Mouse (Mus musculus): ENCODE measurements around the gene Apba1.

The Apba1 gene

DNA sequence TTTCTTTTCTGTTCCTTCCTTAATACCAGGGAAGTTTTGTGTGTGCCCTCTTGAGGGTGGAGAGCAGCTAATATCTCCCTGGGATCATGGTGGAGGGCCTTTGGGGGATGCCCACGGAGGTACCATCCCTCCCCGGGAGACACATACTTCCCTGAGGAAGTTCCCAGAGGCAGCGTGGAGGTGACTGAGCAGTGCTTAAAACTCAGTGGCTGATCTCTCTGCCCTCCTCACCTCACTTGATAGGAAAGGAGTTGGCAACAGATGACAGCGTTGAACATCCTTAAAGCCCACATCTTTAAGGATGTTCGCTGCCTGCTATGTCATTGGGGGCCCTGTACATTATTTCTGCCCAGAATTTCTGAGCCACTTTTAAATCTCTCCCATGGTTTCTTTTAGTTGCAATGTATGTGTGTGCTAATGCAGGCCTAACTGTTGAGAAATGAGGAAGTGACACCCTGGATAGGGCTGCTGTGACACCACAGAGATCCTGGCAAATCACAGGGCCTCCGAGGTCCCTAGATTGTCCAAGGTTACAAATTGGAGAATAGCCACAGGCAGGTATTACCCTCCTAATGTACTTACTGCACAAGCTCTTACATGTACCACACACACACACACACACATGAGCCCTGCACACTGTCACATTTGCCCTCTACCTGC lies 187.5 kb downstream of the Apba1 start:
- DNase-seq: no peak

DNA sequence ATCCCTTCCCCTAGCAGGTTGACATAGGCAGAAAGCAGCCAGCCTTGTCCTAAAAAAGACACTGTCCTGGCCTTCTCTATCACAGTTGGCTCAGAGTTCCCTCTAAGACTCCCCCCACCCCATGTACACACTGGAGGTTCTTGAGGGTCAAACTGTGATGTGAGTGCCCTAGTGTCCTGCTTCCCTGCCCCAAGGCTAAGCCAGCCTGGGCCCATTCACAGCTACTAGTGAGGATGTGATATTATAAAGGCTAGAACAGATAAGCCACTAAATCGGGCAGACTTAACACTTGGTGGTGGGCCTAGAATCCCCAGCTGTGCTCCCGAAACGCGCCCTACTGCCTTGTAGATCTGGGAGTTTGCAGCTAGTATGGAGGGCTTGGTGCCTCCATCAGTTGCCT lies 188.1 kb downstream of the Apba1 start:
- no peak for DNase-seq

DNA sequence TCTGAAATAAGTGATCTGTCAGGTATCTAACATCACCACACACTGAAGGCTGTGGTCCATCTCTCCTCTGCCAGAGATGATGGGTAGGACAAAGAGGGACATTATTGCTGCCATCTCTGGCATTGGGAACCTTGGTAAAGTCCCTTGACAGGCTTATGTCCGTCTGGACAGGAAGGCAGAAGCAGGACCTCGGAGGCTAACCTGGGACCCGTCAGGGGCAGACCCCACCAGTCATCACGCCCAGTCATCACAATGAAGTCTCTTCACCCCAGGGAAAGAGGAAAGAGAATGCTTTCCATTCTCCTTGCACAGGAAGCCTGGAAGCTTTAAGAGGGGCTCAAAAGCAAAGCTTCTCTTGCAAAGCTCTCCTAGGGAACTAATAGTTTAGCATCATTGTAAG lies 189.2 kb downstream of the Apba1 start:
- DNase-seq: no peak

DNA sequence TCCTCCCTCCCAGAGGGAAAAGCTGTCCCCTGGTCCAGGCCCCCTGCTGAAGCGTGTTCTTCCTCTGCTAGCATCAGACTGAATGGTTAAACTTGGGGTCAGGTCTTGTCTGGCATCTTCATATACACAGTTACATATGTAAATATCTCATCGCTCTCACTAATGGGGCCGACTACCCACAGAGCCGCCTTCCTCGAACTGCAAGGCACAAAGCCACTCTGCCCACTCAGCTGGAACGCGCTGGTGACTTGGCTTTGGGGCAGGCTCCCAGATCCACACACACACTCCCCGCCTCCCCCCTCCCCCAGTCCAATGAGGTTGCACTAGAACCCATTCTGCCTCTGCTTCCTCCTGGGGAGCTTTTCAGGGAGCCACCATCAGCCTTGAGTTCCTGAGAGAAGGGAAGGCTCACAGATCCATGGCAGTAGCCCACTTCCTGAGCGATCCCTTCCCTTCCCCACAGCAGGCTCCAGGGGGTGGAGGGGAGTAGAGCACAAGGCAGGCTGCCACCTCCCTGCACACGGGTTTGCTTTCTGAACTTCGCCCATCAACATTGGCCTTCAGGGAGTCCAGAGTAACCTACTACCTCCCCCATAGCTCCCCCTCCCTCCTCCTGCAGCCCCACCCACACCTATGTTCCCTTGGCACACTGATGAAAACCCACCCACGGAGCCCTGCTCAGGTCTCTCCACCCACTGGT lies 189.8 kb downstream of the Apba1 start:
- peak in 1 of 2 experiments; percentile 36 for DNase-seq

DNA sequence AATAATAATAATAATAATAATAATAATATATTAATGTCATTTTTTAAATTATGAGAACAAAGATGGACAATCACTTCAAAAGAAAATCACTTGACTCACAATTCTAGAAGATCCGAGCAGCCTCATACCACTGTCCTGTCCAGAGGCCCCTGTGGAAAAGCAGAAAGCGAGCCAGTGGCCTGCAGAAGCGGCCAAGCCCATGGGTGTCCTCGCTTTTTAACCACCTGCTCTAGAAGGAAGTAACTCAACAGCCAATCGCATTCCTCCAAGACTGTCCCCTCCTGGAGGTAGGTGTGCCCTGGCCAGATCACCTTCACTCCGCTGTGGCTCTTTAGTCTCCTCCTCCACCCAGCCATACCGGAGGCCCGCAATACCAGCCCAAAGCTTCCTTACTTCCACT lies 196.8 kb downstream of the Apba1 start:
- no peak for DNase-seq

DNA sequence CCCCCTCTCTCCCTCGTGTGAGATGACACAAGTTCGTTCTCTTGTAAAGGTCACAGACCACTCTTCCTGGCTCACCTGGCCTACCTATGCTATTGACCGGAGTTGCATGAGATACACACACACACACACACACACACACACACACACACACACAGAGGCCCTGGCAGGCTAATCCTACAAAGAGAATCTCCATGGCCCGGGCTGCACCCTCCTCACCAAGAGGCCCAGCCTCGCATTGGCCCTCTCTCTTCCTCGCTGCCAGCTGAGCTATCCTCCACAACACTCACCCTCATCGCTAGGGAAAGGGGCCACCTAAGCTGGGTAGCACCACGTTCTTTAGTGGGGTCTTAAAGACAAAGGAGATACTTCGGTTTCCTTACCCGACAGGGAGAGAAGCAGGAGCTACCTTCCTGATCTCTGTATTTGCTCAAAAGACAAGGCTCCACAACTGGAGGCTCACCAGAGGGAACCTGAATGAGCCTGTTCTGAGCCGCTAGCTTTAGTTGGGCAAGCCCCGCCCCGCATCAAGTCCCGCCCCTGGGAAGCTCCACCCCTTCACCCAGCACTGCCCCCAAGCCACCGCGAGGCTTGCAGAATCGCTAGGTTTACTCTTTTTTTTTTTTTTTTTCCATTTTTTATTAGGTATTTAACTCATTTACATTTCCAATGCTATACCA lies 197.8 kb downstream of the Apba1 start:
- DNase-seq: peak; percentile 54 to 61

DNA sequence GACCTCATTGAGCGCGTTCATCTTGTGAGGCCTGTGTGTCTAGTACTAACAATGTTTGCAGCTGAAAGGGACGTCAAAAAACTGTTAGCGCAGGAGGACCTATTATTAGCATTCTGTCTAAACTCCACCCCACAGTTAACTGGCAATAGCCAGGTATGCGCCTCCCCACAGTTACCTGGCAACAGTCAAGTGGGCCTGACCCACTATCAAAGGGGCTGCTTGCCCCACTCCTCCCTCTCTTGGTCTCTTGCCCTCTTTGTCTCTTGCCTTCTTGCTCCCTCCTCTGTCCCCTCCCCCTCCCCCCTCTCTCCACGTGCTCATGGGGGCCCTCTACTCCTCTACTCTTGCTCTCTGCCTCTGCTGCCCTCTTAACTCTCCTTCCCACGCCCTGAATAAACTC lies 198.9 kb downstream of the Apba1 start:
- DNase-seq: no peak

DNA sequence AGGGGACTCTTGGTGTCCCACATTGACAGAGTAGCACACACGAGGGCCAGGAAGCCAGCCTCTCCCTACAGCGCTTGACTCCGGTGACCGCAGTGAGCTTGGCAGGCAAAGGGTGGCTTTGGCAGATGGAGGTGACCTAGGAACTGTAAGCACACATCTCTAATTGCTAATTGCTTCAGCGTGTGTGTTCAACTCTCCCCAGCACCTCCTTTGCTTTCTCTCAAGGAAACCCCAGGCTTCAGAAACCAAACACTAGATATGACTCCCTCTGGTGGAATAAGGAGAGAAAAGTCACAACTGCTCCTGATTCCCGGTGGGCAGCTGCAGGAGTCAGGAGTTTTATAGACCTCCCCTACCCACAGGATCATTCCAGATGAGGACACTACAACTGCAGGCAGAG lies 200.2 kb downstream of the Apba1 start:
- DNase-seq: peak in 1 of 2 experiments; percentile 22

DNA sequence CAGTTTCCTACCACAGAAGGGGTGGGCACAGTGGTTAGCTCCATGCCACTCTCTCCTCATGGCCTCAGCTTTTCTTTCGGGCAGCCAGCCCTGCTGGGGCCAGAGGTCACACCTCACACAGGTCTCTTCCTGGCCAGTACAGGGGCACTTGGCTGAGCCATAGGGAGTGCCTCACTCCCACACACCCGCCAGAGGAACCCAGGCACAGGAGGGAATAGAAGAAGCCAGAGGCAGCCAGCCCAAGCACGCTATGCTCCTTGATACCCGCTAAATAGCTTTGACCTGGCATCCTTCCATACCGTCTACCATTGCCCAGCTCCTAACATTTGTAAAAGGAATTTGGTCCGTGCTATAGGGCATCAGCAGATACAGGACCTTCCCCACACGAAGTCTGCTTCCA lies 201.2 kb downstream of the Apba1 start:
- DNase-seq: peak; percentile 40 to 54

DNA sequence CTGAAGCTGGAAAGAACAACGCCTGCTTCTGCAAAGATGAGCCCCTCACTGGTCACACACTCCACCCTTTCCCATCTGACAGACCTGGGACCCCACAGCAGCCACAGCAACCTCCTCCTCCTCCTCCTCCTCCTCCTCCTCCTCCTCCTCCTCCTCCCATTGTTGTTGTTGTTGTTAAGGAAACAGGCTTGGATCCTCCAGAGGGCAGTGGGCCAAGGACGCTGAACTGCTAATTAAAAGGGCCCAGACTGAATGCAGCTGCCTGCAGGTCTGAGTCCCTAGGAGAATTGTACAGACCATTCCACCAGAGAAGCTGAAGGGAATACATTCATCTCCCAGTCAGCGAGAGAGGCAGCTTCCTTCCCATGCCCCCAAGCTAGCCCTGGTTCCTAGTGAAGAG lies 201.6 kb downstream of the Apba1 start:
- DNase-seq: peak; percentile 84 to 88

DNA sequence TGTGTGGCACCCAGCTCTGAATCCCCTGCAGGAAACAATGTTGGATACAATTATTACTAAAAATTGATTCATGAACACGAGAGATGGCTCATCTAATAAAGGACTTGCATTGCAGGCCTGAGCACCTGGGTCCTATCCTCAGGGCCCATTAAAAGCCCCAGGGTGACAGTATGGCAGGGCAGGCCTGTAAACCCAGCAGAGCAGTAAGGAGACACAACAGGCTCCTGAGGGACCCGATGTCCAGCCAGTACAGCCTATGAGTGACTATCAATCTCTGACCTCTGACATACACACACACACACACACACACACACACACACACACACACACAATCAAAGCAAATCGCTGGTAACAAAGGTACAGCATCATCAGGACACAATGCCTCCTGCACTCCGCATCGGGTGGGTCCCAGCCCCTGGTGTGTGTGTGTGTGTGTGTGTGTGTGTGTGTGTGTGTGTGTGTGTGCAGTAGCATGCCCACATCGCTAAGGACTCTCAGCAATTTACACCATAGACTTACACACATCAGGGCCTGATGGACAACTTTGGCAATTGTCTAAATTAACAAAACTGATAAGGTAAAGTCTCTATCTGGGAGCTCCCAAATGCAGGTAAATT lies 202.3 kb downstream of the Apba1 start:
- DNase-seq: no peak

DNA sequence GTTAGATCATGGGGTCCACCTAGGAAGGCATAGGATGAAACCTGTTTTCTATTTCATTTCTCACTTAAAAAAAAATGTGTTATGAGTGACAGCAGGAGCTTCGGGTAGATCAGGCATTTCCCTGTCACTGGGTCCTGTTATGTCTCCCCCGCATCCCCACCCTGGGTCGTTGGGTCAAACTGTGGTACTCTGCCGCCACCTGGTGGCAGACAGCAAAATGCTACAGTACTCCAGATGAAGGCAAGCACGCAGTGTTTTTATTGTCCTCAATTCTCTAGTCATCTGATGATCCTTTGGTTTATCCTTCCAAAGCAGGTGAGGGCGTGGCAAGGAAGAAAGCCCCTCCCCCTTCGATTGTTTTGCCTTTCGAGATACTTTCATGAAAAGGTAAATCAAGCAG lies 202.8 kb downstream of the Apba1 start:
- peak; percentile 81 to 86 for DNase-seq

DNA sequence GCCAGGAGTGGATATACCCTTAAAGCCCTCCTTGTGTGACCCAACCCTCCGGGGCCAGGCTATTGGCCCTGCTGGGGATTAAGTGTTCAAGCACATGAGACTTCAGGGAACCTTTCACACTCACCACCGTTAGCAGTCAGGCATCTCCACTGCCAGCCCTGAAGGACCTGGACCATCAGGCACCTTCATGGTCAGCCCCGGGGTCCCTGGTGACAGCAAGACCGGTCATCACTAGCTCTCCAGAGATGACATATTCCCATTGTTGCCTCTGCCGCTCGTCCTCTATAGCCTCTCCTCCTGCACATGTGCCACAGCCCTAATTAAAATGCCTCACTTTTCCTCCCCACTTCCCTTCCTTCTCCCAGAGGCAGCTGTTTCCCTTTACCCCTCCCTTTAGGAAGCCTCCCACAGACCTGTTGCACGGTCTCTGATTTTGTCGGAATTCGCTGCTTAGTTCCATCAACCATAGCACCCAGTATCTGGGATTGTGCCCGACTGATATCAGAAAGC lies 205.8 kb downstream of the Apba1 start:
- DNase-seq: peak in 1 of 2 experiments; percentile 43

DNA sequence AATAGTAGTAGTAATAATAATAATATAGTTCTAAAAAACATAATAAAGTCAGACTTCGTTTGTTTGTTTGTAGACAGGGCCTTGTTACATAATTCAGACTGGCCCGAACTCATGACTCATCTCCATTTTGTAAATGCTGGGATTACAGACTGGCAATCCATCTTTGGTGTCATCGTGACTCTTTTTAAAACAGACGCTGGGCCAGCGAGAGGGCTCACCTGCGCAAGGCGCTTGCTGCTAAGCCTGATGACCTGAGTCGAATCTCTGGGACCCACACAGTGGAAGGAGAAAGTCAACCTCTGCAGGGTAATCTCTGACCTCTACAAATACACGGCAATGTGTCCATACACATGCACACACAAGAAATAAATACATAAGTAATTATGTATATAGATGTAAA lies 207.7 kb downstream of the Apba1 start:
- DNase-seq: no peak

DNA sequence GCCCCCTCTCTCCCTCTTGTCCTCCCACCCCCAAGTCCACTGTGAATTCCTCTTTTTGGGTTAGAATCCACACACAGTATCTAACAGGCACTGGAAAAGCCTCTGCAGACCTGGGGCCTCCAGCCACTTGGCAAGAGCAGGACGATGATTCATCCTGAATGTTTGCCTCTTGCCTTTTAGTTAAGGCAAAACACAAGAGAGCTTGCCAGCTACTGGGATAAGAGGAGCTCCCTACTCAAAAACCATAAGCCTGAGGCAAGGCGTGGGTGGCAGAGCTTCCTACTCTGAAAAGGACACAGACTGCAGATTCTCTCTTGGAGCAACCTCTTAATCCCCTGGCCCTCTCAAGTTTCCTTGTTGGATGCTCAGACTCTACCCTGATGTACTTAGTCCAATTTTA lies 208.5 kb downstream of the Apba1 start:
- DNase-seq: peak in 1 of 2 experiments; percentile 20

DNA sequence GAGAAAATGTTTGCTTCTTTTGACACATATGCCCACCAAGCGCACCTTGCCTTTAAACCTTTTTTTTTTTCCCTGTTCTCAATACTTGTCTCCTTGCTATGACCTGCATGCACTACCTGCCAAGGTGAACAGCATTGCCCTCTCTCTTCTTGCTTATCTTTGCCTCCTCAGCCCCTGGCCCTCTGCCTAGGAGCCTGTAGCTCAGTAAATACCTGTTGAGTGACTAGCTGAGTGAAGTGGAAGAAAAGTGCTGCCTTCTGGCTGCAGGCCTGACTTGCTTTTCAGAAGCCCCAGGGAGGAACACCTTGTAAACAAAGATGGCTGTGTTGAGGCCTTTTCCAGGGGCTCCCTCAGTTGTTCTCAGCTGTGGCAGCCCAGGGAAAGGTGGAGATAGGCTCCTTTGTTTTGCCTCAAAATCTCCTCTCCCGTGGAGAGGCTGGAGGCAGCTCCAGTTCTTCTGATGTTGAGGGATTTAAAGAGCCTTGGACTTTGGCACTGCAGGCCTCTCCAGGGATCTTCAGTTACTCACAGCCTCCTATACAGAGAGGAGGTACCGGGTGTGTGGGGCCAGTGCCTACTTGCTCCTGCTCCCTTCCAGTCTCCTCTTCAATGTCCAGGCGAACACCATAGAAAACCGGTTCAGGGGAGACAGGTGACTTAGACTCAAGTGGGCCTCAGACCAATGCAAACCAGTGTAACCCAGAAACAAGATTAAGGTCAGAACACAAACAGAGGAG lies 209.6 kb downstream of the Apba1 start:
- no peak for DNase-seq

DNA sequence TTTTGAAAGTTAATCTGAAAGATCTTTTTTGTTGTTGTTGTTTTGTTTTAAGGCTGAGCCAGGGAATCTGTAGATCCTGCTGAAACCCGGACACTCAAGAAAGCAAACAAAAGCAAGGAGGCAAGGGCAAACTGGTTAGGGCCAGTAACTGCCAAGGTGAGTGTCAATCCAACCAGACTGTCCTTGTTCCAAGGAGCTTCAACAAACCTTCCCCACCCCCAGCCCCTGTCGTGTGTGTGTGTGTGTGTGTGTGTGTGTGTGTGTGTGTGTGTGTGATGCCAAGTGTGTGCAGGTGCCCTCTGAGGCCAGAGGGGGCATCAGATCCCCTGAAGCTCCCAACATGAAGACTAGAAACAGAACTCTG lies 210.2 kb downstream of the Apba1 start:
- DNase-seq: no peak

DNA sequence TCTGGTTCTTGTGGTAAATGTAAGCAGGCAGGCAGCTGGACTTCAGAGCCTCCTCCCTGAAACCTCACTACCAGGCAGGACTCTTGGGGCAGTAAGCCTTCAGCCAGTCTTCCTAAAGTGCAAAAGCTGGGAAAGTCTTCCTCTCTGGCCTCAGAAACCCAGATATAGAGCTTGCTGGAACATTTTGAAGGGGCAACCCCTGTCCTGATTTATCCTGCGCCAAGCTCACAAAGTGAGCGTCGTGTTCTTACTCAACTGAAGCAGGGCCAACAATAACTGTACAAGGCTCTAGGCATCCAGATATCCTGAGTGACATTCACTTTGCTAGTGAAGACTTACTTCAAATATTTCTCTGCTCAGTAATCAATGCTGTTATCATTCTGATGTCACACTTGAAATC lies 211.7 kb downstream of the Apba1 start:
- DNase-seq: no peak

DNA sequence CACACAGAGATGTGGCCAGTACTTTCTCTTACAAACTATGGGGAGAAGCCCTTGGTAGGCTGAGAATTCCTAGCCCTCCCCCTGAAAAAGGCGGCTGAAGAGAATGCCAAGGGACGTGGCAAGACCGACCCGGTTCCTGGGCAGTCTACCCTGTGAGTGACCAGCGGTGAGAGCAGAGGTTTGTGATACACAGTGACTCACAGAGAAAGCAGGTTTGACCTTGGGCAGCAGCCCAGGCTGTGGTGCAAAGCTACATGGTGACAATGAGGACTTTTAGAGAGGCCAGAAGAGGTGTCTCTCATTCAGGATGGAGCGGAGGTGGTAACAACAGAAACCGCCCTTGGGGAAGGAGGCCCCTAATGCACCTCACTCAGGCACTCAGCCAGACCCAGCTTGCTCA lies 212.7 kb downstream of the Apba1 start:
- no peak for DNase-seq

DNA sequence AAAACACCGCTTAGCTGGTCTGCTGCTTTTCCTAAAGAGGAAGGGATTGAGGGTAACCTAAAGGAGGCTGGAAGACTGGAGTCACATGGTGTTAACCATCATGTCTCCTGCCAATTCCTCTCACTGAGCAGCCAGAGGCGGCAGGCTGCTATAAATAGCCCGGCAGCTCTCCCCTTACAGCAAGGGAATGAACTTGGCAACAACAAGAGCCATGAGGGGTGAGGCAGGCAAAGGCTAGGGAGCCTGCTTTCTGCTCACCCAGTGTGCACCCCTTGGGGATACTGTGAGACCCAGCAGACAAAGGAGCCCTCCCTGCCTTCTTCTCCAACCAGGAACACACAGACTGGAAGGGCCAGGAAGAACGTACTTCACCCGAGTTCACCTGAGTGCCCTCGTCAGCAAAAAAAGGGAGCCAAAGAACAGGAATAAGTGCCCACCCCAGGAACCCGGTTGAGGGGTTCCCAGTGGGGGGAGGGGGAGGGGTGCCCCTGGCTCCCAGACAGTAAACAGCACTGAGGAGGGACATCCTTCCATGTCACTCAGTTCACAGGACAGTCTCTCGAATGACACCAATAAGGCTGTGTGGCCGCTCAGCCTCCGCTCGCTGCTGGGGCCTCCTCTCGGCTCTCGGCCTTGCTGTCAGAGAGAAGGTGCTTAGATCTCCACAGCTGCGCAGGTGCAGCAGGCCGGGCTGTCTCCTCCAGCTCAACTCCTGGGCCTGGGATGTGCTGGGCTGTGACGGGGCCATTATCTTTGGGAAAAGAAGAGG lies 214.4 kb downstream of the Apba1 start:
- peak in 1 of 2 experiments; percentile 52 for DNase-seq

DNA sequence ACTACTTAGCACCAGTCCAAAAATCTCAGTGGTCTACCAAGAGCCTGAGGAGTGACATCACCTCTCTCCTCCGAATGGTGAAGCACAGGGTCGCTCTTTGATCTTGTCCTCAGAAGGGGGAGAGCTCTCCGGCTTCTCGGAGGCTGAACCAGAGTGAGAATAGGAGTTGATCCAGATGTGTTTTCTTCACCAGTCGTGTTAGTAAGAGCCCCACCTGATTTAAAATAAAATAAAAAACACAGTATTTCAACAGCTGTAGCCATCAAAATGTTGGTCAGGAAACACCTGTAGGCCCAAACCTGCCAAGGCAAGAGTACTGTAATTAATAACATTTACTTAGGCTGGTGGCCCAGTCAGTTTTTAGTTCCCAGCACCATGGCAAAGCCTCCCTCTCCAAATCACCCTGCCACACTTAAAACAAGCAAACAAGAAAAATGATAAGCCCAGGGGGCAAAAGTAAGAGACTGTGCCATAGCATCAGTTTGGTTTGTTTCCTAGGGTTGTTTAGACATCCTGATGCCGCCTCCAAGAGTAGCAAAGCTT lies 219.3 kb downstream of the Apba1 start:
- no peak for DNase-seq

DNA sequence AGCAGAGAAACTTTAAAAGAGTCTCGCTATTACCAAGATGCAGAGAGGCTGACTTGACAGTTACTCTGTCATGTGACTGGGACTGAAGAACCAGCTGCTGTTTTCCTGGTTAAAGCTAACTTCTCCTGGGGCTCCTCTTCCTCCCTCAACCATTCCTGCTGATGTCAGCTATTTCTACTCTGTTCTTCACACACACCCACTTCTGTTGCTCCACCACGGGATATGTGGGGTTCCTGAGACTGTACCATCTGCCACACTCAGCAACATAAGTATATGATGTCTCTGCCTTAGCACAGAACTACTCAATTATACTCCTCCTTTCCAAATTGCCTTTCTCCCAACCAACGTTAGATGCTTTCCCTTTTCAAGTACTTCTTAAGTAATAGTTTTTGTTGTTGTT lies 221.9 kb downstream of the Apba1 start:
- DNase-seq: no peak

All from kidney, postnatal 4 days (tissue).